Mouse (Mus musculus) NIH3T3 (cell line): ENCODE measurements around the gene Sox13.
"Not testable (repeated sequence)": the region's sequence is repeated elsewhere in the genome, so short reads cannot be mapped to it uniquely, and the experiment has no call there.

Experiments used
- DNase-seq: peaks from one replicate; pipeline ENCODE4 v3.0.0-alpha.2; 2012; ENCODE audit warnings: low read depth

Sox13 gene

GRCm38 (mm10) chr1:133367606-133368488, 56.3 kb downstream of the Sox13 start:
- no peak for DNase-seq

- no peak for DNase-seq
These were observed 57.1 kb downstream of the Sox13 start for GRCm38 (mm10) chr1:133366951-133367605.

GRCm38 (mm10) chr1:133364890-133365289, 59.3 kb downstream of the Sox13 start:
- no peak for DNase-seq

GRCm38 (mm10) chr1:133364022-133364630, 60.1 kb downstream of the Sox13 start:
- no peak for DNase-seq

GRCm38 (mm10) chr1:133363276-133364021, 60.7 kb downstream of the Sox13 start, which contains the start of gene Etnk2:
Gene Etnk2 (plus strand): TSS chr1:133363572.
- no peak for DNase-seq

DNA sequence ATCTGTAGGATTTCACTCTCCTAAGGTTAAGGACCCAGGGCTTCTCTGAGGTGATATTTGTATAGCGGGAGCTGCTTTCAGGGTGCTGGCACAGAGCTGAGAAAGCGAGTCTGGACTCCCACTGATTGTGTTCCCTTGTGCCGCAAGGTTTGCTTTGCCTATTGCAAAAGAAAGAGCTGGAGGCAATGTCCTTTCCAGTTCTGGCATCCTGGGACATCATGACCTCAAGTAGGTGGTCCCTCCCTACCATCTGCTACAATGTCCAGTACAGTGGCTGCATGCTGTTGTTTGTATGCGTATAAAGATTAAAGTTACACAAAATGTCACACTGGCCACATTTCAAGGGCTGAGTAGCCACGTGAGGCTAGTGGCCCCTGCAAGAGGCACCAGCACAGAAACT, 62.1 kb downstream of the Sox13 start:
- no peak for DNase-seq

DNA sequence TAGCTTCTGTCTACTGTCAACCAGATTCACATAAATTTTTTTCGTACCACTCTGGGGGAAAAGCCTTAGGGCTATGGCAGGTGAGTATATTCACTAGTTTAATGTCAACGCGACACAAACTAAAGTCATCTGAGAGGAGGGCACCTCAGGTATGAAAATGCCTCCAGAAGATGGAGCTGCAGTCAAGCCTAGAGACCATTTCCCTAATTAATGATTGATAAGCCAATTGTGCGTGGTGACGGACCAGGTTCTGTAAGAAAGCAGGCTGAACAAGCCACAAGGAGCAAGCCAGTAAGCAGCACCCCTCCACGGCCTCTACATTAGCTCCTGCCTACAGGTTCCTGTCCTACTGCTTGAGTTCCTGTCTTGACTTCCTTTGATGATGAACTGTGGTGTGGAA, 63.2 kb downstream of the Sox13 start:
- DNase-seq, result no peak

- DNase-seq, result no peak
These were observed 67.8 kb downstream of the Sox13 start for GRCm38 (mm10) chr1:133356330-133356729.

GRCm38 (mm10) chr1:133355912-133356311, 68.3 kb downstream of the Sox13 start:
- DNase-seq, result no peak

GRCm38 (mm10) chr1:133355469-133355868, 68.7 kb downstream of the Sox13 start:
- no peak for DNase-seq

GRCm38 (mm10) chr1:133353371-133353809, 70.8 kb downstream of the Sox13 start:
- DNase-seq, result peak; percentile 63

GRCm38 (mm10) chr1:133351762-133352161, 72.4 kb downstream of the Sox13 start:
- no peak for DNase-seq

- DNase-seq, result no peak
These were observed 74.0 kb downstream of the Sox13 start, which contains the start of gene Ren1 for GRCm38 (mm10) chr1:133350210-133350609. Gene Ren1 (plus strand): TSS chr1:133350510.

DNA sequence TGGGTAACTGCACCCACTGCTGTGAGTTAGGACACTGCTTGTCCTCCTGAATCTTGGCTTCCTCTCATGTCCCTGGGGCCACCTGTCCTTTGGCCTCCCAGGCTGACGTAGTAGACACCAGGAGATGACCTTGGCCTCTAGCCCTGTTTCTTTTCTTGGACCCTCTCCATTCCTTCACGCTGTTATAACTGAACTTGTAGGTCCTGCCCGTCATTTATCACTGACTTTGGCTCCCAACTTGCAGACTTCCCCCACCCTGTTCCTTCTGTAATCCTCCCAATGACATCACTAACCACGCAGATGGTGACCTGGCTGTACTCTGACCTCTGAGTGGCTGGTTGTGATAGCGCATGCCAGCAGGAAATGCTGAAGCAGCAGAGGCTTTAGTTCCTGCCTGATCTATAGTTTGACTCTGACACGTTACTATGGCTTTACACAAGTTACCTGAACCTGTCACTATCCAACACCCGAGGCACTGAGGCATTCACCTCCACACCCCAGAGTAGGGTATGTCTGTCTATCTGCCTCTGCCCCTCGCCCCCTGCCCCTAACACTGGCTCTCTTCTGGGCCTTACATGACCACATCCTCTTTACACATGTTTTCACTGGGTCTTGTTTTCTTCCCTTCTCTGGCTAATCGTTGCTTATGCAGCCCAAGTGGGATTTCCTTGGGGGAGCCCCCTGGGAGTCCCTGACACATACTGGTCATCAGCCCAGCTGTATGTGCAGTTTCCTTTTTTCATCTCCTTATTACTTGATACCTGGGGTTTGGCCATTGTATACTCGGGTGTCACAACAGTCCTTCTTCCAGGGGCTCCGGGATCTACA, 76.3 kb downstream of the Sox13 start:
- no peak for DNase-seq

GRCm38 (mm10) chr1:133347226-133347625, 77.0 kb downstream of the Sox13 start:
- no peak for DNase-seq

- no peak for DNase-seq
These were observed 77.6 kb downstream of the Sox13 start for GRCm38 (mm10) chr1:133346531-133346930.

GRCm38 (mm10) chr1:133344357-133344756, 79.8 kb downstream of the Sox13 start:
- DNase-seq, result no peak

GRCm38 (mm10) chr1:133340403-133340802, 83.8 kb downstream of the Sox13 start:
- DNase-seq, result not testable (repeated sequence)

GRCm38 (mm10) chr1:133333937-133334336, 90.2 kb downstream of the Sox13 start:
- no peak for DNase-seq

- no peak for DNase-seq
These were observed 91.3 kb downstream of the Sox13 start for GRCm38 (mm10) chr1:133332656-133333430.
